Mouse (Mus musculus) liver, embryonic 14.5 days (tissue): ENCODE results near the gene Zfp219. TPM values are rescaled to one million over a fixed set of nuclear protein-coding genes. Genes with fewer than 3 reads are reported as not detected.
A peak's percentile ranks its signal among the peaks of the same experiment; 100 is the strongest.
"Not testable (repeated sequence)": the region's sequence is repeated elsewhere in the genome, so short reads cannot be mapped to it uniquely, and the experiment has no call there.

Experiments used
- ATAC-seq: fragments of 200-750 bp; cut with Nextera tagmentation; 2 replicates; pipeline ENCODE4 v1.8.0; 2017; ENCODE audit warnings: moderate number of reproducible peaks, mild to moderate bottlenecking, moderate library complexity; ENCODE audit not compliant: insufficient read depth
- DNase-seq, 3 experiments: peaks; one replicate each; pipeline ENCODE4 v3.0.0-alpha.2; 2012 to 2013; ENCODE audit warnings: low read depth in 3 of 3, low spot score in 3 of 3
- H3K27ac ChIP-seq: fragments of 300-500 bp; sonication (generic); 2 replicates; pipeline ENCODE4 v1.5.1; 2014; ENCODE audit warnings: moderate library complexity, mild to moderate bottlenecking, control low read depth, inconsistent platforms
- H3K27me3 ChIP-seq: fragments of 300-500 bp; sonication (generic); 2 replicates; pipeline ENCODE4 v1.6.1; 2014; ENCODE audit warnings: mild to moderate bottlenecking, low read length, moderate library complexity; ENCODE audit not compliant: control insufficient read depth, insufficient read depth
- H3K36me3 ChIP-seq: fragments of 300-500 bp; sonication (generic); replicated peaks from 2 replicates; pipeline ENCODE4 v1.6.1; 2014; ENCODE audit warnings: low read depth; ENCODE audit not compliant: control insufficient read depth, insufficient read depth
- H3K4me1 ChIP-seq, 2 experiments: fragments of 200-500 bp in 1 of 2; fragments of 300-500 bp in 1 of 2; sonication (generic) in 1 of 2; replicated peaks; 2 replicates each; pipeline ENCODE4 v1.6.1; 2012 to 2014; ENCODE audit warnings: antibody characterized with exemption in 1 of 2, inconsistent platforms in 1 of 2, low read length in 1 of 2; ENCODE audit not compliant: control insufficient read depth in 2 of 2, insufficient read depth in 2 of 2
- H3K4me2 ChIP-seq: fragments of 300-500 bp; sonication (generic); 2 replicates; pipeline ENCODE4 v1.6.1; 2014; ENCODE audit warnings: low read depth, mild to moderate bottlenecking, control low read depth, moderate library complexity
- H3K4me3 ChIP-seq, 2 experiments: fragments of 200-500 bp in 1 of 2; fragments of 300-500 bp in 1 of 2; sonication (generic) in 1 of 2; 2 replicates each; pipeline ENCODE4 v1.5.1; 2012 to 2014; ENCODE audit warnings: low read depth in 2 of 2, low read length in 2 of 2, mild to moderate bottlenecking in 2 of 2, control low read depth in 1 of 2, inconsistent platforms in 1 of 2, moderate library complexity in 1 of 2; ENCODE audit not compliant: insufficient read depth in 1 of 2
- H3K9ac ChIP-seq: fragments of 300-500 bp; sonication (generic); replicated peaks from 2 replicates; pipeline ENCODE4 v1.6.1; 2014; ENCODE audit warnings: mild to moderate bottlenecking, control low read depth, moderate library complexity
- H3K9me3 ChIP-seq: fragments of 300-500 bp; sonication (generic); 2 replicates; pipeline ENCODE4 v1.6.1; 2016; ENCODE audit warnings: low read length, mixed read lengths; ENCODE audit not compliant: control insufficient read depth
- CTCF ChIP-seq: IDR thresholded peaks from 2 replicates; pipeline ENCODE4 v1.5.1; 2016; ENCODE audit warnings: antibody characterized with exemption, low read depth, control low read depth
- EP300 ChIP-seq: IDR thresholded peaks from 2 replicates; pipeline ENCODE4 v1.6.1; 2016; ENCODE audit warnings: antibody characterized with exemption, low read depth
- WGBS: fragments of 180-500 bp; shearing (Covaris S2); extraction: QIAGEN DNeasy Blood & Tissue Kit; methylation state at CpG from one replicate; pipeline ENCODE4 v1.1.7; 2014; ENCODE audit not compliant: insufficient replicate concordance; 5-methylcytosine and 5-hydroxymethylcytosine counted together
- polyA plus RNA-seq, 2 experiments: library from polyadenylated mRNA; depleted of rRNA in 1 of 2; stranded (reverse) in 1 of 2; unstranded in 1 of 2; fragments of >200 nt; fragmentation: Nextera tagmentation in 1 of 2; extraction: Ambion mirVana in 1 of 2; gene quantifications; 2 replicates each; pipeline versions ENCODE4 v1.2.1 to v1.2.3; 2012 to 2014

Zfp219 gene
- polyA plus RNA-seq, 2 experiments = 7.4 to 9.7 TPM

- ATAC-seq (no peak), DNase-seq (no peak)
- no peaks in the 10 kb centered on the region for H3K27me3 ChIP-seq
- H3K27ac ChIP-seq = no peak overlapping the region
- TF ChIP-seq EP300 = no peak
- TF ChIP-seq CTCF = no peak
- H3K36me3 ChIP-seq = no peaks in the 10 kb centered on the region
- no peak overlapping the region for H3K4me3 ChIP-seq
- H3K4me1 ChIP-seq = 0 out of 4 replicates have a peak, but pooled peaks cover 0 to 4% of the 10 kb centered on the region in 2 experiments
- H3K9ac ChIP-seq = no peak overlapping the region
- no peaks in the 10 kb centered on the region for H3K9me3 ChIP-seq
- 51% methylated on average over 9 of the region's 9 CpGs for WGBS
- H3K4me2 ChIP-seq = no peak overlapping the region
Observed at GRCm38 (mm10) chr14:52045966-52046565, 25.5 kb upstream of the Zfp219 start.

- Histone ChIP-seq H3K4me3 (no peak overlapping the region), H3K36me3 (no peaks in the 10 kb centered on the region), H3K4me2 (no peak overlapping the region; the same call in 1 of the 2 replicates), H3K27ac (no peak overlapping the region), H3K9me3 (no peaks in the 10 kb centered on the region), H3K9ac (no peak overlapping the region), H3K4me1 (0 out of 4 replicates have a peak, but pooled peaks cover 0 to 4% of the 10 kb centered on the region in 2 experiments), H3K27me3 (no peaks in the 10 kb centered on the region)
- 3% methylated on average over 8 of the region's 8 CpGs for WGBS
- DNase-seq (no peak), ATAC-seq (peak; percentile 31; the same call in 1 of the 2 replicates)
- TF ChIP-seq EP300 = no peak
- TF ChIP-seq CTCF = peak; percentile 62
Observed at GRCm38 (mm10) chr14:52044901-52045678, 24.6 kb upstream of the Zfp219 start.

DNA sequence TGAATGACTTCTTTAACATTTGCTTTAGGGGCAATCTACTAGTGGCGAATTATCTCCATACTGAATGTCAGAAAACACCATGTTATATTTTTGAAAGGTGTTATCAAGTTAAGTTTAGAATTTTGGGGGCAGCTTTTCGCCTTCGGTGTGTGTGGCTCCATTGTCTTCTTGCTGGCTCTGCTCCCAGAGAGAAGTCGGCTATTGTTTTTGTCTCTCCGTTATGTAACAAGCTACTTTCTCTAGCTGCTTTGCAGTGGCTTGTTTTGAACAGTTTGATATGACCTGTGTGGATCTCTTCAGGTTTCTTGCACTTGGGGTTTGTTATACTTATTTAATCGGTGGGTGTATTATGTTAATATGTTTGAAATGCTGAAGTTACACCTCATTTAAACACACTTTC, 22.9 kb upstream of the Zfp219 start:
- no peak for ATAC-seq
- H3K9me3 ChIP-seq = no peaks in the 10 kb centered on the region
- DNase-seq = no peak
- H3K27ac ChIP-seq = no peak overlapping the region
- no peak overlapping the region for H3K4me3 ChIP-seq
- H3K36me3 ChIP-seq = no peaks in the 10 kb centered on the region
- no peaks in the 10 kb centered on the region for H3K27me3 ChIP-seq
- H3K4me1 ChIP-seq = peaks cover 0 to 9% of the 10 kb centered on the region in 2 experiments; a peak in 1 of 4 replicates
- TF ChIP-seq EP300 = no peak
- no peak for TF ChIP-seq CTCF
- WGBS = 55% methylated on average over 6 of the region's 6 CpGs
- no peak overlapping the region for H3K9ac ChIP-seq
- H3K4me2 ChIP-seq = no peak overlapping the region

DNA sequence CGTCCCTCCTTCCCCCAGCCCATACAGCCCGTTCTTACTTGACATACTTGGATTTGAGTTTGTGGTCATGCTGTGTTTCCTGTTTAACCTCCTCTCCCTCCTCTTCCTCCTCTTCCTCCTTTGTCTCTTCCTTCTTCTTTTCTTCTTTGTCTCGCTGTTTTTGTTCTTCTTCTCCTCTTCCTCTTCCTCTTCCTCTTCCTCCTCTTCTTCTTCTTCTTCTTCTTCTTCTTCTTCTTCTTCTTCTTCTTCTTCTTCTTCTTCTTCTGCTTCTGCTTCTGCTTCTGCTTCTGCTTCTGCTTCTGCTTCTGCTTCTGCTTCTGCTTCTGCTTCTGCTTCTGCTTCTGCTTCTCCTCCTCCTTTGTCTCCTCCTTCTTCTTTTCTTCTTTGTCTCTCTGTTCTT, 21.8 kb upstream of the Zfp219 start, which contains the start of gene Olfr221:
Olfr221 (minus strand) TSS at position 101 of the 400 bp plus-strand sequence.
- not testable (repeated sequence) for H3K4me3 ChIP-seq, ATAC-seq, H3K4me2 ChIP-seq, H3K27me3 ChIP-seq, H3K4me1 ChIP-seq, H3K9ac ChIP-seq, DNase-seq, H3K27ac ChIP-seq, H3K36me3 ChIP-seq, H3K9me3 ChIP-seq
- 11% methylated on average over 3 of the region's 3 CpGs for WGBS

DNA sequence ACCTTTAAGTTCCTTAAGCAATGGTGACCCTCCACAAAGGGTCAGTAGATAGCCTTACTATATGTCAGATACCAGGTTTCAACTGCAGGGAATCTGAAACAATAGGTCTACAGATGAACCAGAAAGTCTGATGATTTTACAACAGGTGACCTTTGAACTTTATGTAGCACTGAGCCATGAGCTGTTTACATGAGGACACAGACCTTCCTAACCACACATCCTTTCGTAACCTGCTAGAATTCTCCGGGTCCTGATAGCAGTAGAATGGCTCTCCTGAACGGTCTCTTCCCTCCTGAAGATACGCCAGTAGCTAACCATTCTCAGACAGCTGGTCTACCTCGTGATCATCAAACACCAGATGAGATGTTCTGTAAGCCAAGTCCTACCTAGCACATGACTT, 18.8 kb upstream of the Zfp219 start:
- TF ChIP-seq CTCF (no peak), EP300 (no peak)
- WGBS = 53% methylated on average over 5 of the region's 5 CpGs
- H3K4me1 ChIP-seq = peaks cover 0 to 7% of the 10 kb centered on the region in 2 experiments; a peak in 2 of 4 replicates
- DNase-seq (no peak), ATAC-seq (no peak)
- H3K9me3 ChIP-seq = no peaks in the 10 kb centered on the region
- no peaks in the 10 kb centered on the region for H3K36me3 ChIP-seq
- no peak overlapping the region for H3K9ac ChIP-seq
- no peak overlapping the region for H3K4me3 ChIP-seq
- no peak overlapping the region for H3K4me2 ChIP-seq
- H3K27me3 ChIP-seq = no peaks in the 10 kb centered on the region
- H3K27ac ChIP-seq = no peak overlapping the region
